Comparison of ENCODE assay signal across 11 mouse cellular contexts in genomic region chr6:125225518-125226115, GRCm38 (mm10). TPM values are rescaled to one million over a fixed set of nuclear protein-coding genes. Genes with fewer than 3 reads are reported as not detected.
A peak's percentile ranks its signal among the peaks of the same experiment; 100 is the strongest.
DNase-seq lines count a peak whose midpoint lies in the region; ATAC-seq and TF ChIP-seq lines count a peak whose summit lies in the region.
"Had no signal": no experiment of that assay in that cellular context is flagged by ENCODE, and none has a peak within 500 bp of the region (broad histone marks: within the 10 kb centered on the region; RNA-seq: fewer than 3 reads in every experiment).

No protein-coding gene starts in this region.

- H3K9me3 ChIP-seq in forebrain, postnatal 0 days (ENCODE audit: low read length) = no peaks in the 10 kb centered on the region
- H3K9me3 ChIP-seq in forebrain, embryonic 10.5 days = no peaks in the 10 kb centered on the region
- no peaks in the 10 kb centered on the region for H3K9me3 ChIP-seq in intestine, embryonic 15.5 days
- H3K9me3 ChIP-seq: heart, embryonic 13.5 days; midbrain, embryonic 10.5 days had no signal

- no peak overlapping the region for H3K4me3 ChIP-seq in forebrain, postnatal 0 days (ENCODE audit: low read depth, low read length)
- H3K4me3 ChIP-seq in forebrain, embryonic 10.5 days = no peak overlapping the region
- no peak overlapping the region for H3K4me3 ChIP-seq in lung, adult 2 months (replicated peaks; ENCODE audit: extremely low read depth, low read depth, low read length)
- no peak overlapping the region for H3K4me3 ChIP-seq in intestine, embryonic 15.5 days (replicated peaks)
- H3K4me3 ChIP-seq: heart, embryonic 13.5 days; midbrain, embryonic 10.5 days had no signal

- no peak for TF ChIP-seq POLR2A in lung, adult 2 months (IDR thresholded peaks at IDR 0.05; ENCODE audit: borderline replicate concordance, extremely low read depth, low read depth, low read length)

- WGBS in forebrain, postnatal 0 days = 84% methylated on average over 5 of the region's 5 CpGs
- 80% methylated on average over 5 of the region's 5 CpGs for WGBS in forebrain, embryonic 10.5 days
- 83% methylated on average over 5 of the region's 5 CpGs for WGBS in lung, adult 2 months
- 82% methylated on average over 5 of the region's 5 CpGs for WGBS in intestine, embryonic 15.5 days

- no peaks in the 10 kb centered on the region for H3K36me3 ChIP-seq in forebrain, postnatal 0 days (ENCODE audit: insufficient read depth)
- H3K36me3 ChIP-seq in forebrain, embryonic 10.5 days (replicated peaks) = no peaks in the 10 kb centered on the region
- H3K36me3 ChIP-seq in splenic B cell, adult 2 months (ENCODE audit: control insufficient read depth, insufficient read depth, low read length, poor library complexity, severe bottlenecking) = peaks cover 24% of the 10 kb centered on the region
- H3K36me3 ChIP-seq in intestine, embryonic 15.5 days = no peaks in the 10 kb centered on the region

- no peak for DNase-seq in forebrain, postnatal 0 days
- DNase-seq in forebrain, embryonic 10.5 days (ENCODE audit: extremely low spot score, low spot score) = no peak
- no peak for DNase-seq in lung, adult 2 months
- no peak for DNase-seq in lung, postnatal 10 days
- peak; percentile 33 for DNase-seq in MN1 (ENCODE audit: low spot score)
- peak; percentile 69 for DNase-seq in splenic B cell, adult 2 months (ENCODE audit: low read depth, low spot score)
- no peak for DNase-seq in yolk sac, embryonic 10.5 days (ENCODE audit: low spot score)

- H3K27ac ChIP-seq in forebrain, postnatal 0 days (ENCODE audit: low read depth, low read length) = no peak overlapping the region
- H3K27ac ChIP-seq in forebrain, embryonic 10.5 days = no peak overlapping the region
- H3K27ac ChIP-seq in intestine, embryonic 15.5 days = no peak overlapping the region
- H3K27ac ChIP-seq: heart, embryonic 13.5 days; midbrain, embryonic 10.5 days had no signal

- no peak overlapping the region for H3K9ac ChIP-seq in forebrain, postnatal 0 days
- H3K9ac ChIP-seq in intestine, embryonic 15.5 days = no peak overlapping the region
- H3K9ac ChIP-seq: heart, embryonic 13.5 days had no signal

- H3K4me1 ChIP-seq in forebrain, postnatal 0 days (ENCODE audit: insufficient read depth) = no peaks in the 10 kb centered on the region
- H3K4me1 ChIP-seq in forebrain, embryonic 10.5 days = peaks cover 8% of the 10 kb centered on the region
- peaks cover 2% of the 10 kb centered on the region; the same call in 1 of the 2 replicates for H3K4me1 ChIP-seq in lung, adult 2 months (ENCODE audit: control insufficient read depth, insufficient read depth, low read length)
- 0 out of 2 replicates have a peak, but pooled peaks cover 3% of the 10 kb centered on the region for H3K4me1 ChIP-seq in intestine, embryonic 15.5 days (replicated peaks)

- no peak for ATAC-seq in forebrain, postnatal 0 days
- ATAC-seq in intestine, embryonic 15.5 days = no peak

- H3K4me2 ChIP-seq in forebrain, postnatal 0 days (ENCODE audit: low read depth) = no peak overlapping the region
- H3K4me2 ChIP-seq in intestine, embryonic 15.5 days (replicated peaks) = no peak overlapping the region
- H3K4me2 ChIP-seq: heart, embryonic 13.5 days had no signal

- TF ChIP-seq CTCF in forebrain, postnatal 0 days (IDR thresholded peaks at IDR 0.05; ENCODE audit: low read depth) = peak; percentile 49
- TF ChIP-seq CTCF in lung, adult 2 months (IDR thresholded peaks at IDR 0.05; ENCODE audit: insufficient read depth, low read length) = peak; percentile 74

- H3K27me3 ChIP-seq in forebrain, postnatal 0 days (ENCODE audit: insufficient read depth, low read length) = no peaks in the 10 kb centered on the region
- H3K27me3 ChIP-seq in forebrain, embryonic 10.5 days (ENCODE audit: poor library complexity, severe bottlenecking) = no peaks in the 10 kb centered on the region
- no peaks in the 10 kb centered on the region for H3K27me3 ChIP-seq in splenic B cell, adult 2 months (ENCODE audit: control insufficient read depth, insufficient read depth, low read length, poor library complexity, severe bottlenecking)
- no peaks in the 10 kb centered on the region for H3K27me3 ChIP-seq in intestine, embryonic 15.5 days (replicated peaks)
- H3K27me3 ChIP-seq: heart, embryonic 13.5 days had no signal

RNA-seq across cellular contexts. Expression of gene Tapbpl, which starts 6.0 kb away (rescaled TPM):
- 2.5 and 4.3 TPM in 2 replicates for total RNA-seq in forebrain, postnatal 0 days (2014; rRNA removed)
- polyA plus RNA-seq in forebrain, postnatal 0 days (2015; fragmentation: Nextera tagmentation; extraction: Ambion mirVana) = 3.7 and 6.9 TPM in 2 replicates
- polyA plus RNA-seq in forebrain, embryonic 10.5 days (2016; fragmentation: Nextera tagmentation; extraction: Ambion mirVana) = 1.6 and 2.1 TPM in 2 replicates
- polyA plus RNA-seq in lung, adult 2 months (2012; rRNA removed) = 29.8 and 33.4 TPM in 2 replicates
- 8.7 and 10.7 TPM in 2 replicates for polyA plus RNA-seq in intestine, embryonic 15.5 days (2015; fragmentation: Nextera tagmentation; extraction: Ambion mirVana)

RNA-seq across cellular contexts. Expression of gene Vamp1, which starts 10.3 kb away (rescaled TPM):
- total RNA-seq in forebrain, postnatal 0 days (2014; rRNA removed) = 6.7 and 12.9 TPM in 2 replicates
- 7.9 and 11.9 TPM in 2 replicates for polyA plus RNA-seq in forebrain, postnatal 0 days (2015; fragmentation: Nextera tagmentation; extraction: Ambion mirVana)
- polyA plus RNA-seq in forebrain, embryonic 10.5 days (2016; fragmentation: Nextera tagmentation; extraction: Ambion mirVana) = 3.8 and 4.7 TPM in 2 replicates
- 12.5 and 22.0 TPM in 2 replicates for polyA plus RNA-seq in lung, adult 2 months (2012; rRNA removed)
- 4.6 and 5.3 TPM in 2 replicates for polyA plus RNA-seq in intestine, embryonic 15.5 days (2015; fragmentation: Nextera tagmentation; extraction: Ambion mirVana)

RNA-seq across cellular contexts. Expression of gene Cd27, which starts 11.2 kb away (rescaled TPM):
- total RNA-seq in forebrain, postnatal 0 days (2014; rRNA removed) = not detected in 2 replicates
- polyA plus RNA-seq in forebrain, postnatal 0 days (2015; fragmentation: Nextera tagmentation; extraction: Ambion mirVana) = 0.33 TPM in 1 of 2 replicates, not detected in the other
- 1.1 and 1.7 TPM in 2 replicates for polyA plus RNA-seq in forebrain, embryonic 10.5 days (2016; fragmentation: Nextera tagmentation; extraction: Ambion mirVana)
- polyA plus RNA-seq in lung, adult 2 months (2012; rRNA removed) = 8.1 and 9.8 TPM in 2 replicates
- polyA plus RNA-seq in intestine, embryonic 15.5 days (2015; fragmentation: Nextera tagmentation; extraction: Ambion mirVana) = 1.4 and 1.6 TPM in 2 replicates
- total RNA-seq: left cerebral cortex, adult 18-20 months had no signal

RNA-seq across cellular contexts. Expression of gene Mrpl51, which starts 34.0 kb away (rescaled TPM):
- 51.3 and 54.0 TPM in 2 replicates for total RNA-seq in forebrain, postnatal 0 days (2014; rRNA removed)
- 146 and 148 TPM in 2 replicates for polyA plus RNA-seq in forebrain, postnatal 0 days (2015; fragmentation: Nextera tagmentation; extraction: Ambion mirVana)
- polyA plus RNA-seq in forebrain, embryonic 10.5 days (2016; fragmentation: Nextera tagmentation; extraction: Ambion mirVana) = 232 and 239 TPM in 2 replicates
- polyA plus RNA-seq in lung, adult 2 months (2012; rRNA removed) = 30.1 and 39.4 TPM in 2 replicates
- polyA plus RNA-seq in intestine, embryonic 15.5 days (2015; fragmentation: Nextera tagmentation; extraction: Ambion mirVana) = 267 and 273 TPM in 2 replicates

RNA-seq across cellular contexts. Expression of gene Ncapd2, which starts 34.1 kb away (rescaled TPM):
- total RNA-seq in forebrain, postnatal 0 days (2014; rRNA removed) = 32.5 and 43.5 TPM in 2 replicates
- 18.9 and 25.8 TPM in 2 replicates for polyA plus RNA-seq in forebrain, postnatal 0 days (2015; fragmentation: Nextera tagmentation; extraction: Ambion mirVana)
- polyA plus RNA-seq in forebrain, embryonic 10.5 days (2016; fragmentation: Nextera tagmentation; extraction: Ambion mirVana) = 271 and 274 TPM in 2 replicates
- 15.5 and 34.2 TPM in 2 replicates for polyA plus RNA-seq in lung, adult 2 months (2012; rRNA removed)
- 83.3 and 96.9 TPM in 2 replicates for polyA plus RNA-seq in intestine, embryonic 15.5 days (2015; fragmentation: Nextera tagmentation; extraction: Ambion mirVana)

Comparison
In these comparisons a context has a peak if more than half of its experiments do, and no peak if none do; other contexts are left out.
1. DNase-seq: peak in MN1 (single experiment) and splenic B cell, adult 2 months (single experiment); none in forebrain, postnatal 0 days (single experiment), forebrain, embryonic 10.5 days (single experiment), lung, adult 2 months (single experiment), lung, postnatal 10 days (single experiment) and yolk sac, embryonic 10.5 days (single experiment).